Mouse (Mus musculus) testis, postnatal 10 days (tissue): ENCODE results near the gene Fzd10.

ENCODE experiments used
- DNase-seq: peaks from one replicate; pipeline ENCODE4 v3.0.0; 2021; ENCODE audit warnings: low spot score

Gene Fzd10

DNA sequence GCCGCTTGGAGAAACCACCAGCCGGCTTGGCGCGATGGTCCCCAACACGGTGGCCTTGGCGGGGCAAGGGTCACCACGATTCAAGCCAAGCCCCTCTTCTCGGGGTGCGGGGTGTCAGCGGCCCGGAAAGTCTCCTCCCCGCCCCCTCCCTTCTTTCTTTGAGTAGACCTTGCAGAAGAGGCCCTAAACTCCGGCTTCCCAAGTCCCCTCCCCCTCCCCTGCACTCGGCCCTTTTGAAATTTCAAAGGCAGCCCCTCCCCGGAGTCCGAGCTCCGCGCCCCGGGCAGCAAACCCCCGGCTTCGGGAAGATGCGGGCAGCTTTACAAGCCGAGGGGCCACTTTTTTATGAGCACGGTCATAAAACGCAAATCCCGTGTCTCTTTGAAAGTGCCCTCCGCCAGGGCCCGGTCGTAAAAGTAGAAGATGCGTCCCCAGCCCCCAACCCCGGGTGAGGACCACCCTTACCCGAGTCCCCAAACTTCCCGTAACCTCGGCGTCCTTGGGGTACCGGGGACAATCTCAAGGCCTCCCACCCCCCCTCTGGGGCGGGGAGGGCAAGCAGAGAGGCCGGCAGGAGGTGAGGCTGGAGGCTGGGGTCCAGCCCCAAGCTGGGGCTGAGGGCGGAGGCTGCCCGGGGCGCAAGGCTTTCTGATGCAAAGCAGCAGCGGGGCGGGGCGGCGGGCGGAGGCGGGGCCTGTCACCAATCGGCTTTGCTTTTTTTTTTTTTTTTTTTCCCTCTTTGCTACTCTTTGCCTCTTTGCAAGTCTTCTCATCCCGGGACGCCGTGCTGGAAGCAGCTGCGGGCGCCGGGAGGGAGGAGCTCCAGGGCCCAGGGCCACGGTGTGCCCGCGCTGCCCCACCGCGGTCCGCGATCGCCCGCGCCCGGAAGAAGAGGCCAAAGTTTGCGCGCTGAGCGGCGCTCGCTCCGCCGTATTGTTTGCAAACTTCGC lies at the start of gene Fzd10:
Fzd10 (plus strand) TSS at position 773 of the 950 bp plus-strand sequence.
- peak; percentile 75 for DNase-seq

DNA sequence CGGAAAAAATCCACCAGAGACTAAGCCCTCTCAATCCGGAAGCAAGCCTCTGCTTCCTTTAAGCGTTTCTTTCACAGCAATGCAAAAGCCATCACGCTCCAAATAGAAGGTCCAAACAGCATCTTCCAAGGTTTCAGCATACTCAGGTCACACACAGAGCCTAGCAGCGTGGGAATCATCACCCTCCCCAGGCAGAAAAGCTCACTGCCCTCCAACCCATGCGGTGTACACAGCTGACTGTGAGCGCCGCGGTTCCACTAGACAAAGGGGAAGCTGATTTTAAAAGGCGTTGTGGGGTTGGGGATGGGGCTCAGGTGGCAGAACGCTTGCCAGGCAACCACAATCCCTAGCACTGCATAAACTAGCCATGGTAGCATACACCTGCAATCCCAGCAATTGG lies 49.2 kb upstream of the Fzd10 start:
- DNase-seq: no peak

DNA sequence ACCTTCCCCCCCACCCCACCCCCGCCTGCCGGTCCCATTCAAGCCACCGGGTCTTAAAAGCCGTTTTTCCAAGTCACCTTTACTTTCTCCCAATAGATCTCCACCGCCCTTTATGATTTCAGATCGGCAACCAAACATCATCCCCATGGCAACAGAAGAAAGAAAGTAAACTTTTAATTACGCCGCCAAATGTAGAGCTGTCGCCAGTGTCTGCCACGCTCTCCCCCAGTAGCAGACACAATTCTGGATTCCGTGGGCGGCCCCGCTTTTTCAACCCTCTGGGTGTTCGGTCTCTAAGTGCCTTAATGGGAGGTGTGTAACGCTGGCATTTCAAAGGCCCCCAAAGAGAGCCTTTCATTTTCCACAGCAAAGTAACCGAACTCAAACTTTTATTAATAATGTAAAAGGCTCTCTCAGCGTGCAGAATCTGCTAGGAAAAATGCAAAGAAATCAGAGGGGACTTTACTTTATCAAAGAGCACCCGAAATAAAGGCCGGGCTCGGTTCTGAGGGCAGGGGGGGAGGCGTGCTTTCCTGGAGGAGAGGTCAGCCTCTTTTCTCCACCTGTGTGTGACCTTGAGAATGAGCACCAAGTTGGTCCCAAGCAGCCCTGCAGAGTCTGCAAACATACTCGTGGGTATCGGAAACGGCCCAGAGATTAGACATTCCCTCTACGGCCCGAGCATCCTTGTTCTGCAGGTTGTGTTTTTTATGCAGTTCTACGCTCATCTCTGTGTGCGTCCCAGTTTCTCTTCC lies 48.3 kb upstream of the Fzd10 start:
- DNase-seq: no peak

DNA sequence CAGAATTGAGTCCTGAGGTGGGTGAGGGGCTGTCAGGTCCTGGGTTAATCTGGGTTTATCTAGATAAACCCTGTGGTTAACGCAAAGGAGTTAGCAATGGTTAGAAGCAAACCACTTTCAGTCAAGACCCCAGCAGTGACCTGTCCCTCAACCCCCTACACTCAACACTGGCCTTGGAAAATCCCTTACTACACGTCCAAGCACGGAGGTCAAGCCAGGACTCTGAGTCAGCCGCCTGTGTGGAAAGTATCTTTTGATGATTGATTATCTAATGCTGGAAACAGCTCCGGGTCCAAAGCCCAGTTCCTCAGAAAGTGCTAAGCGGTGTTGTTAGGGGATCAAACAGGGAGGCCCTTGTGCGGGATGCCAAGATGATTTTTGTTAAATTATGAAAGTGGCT lies 42.5 kb upstream of the Fzd10 start:
- DNase-seq: no peak

DNA sequence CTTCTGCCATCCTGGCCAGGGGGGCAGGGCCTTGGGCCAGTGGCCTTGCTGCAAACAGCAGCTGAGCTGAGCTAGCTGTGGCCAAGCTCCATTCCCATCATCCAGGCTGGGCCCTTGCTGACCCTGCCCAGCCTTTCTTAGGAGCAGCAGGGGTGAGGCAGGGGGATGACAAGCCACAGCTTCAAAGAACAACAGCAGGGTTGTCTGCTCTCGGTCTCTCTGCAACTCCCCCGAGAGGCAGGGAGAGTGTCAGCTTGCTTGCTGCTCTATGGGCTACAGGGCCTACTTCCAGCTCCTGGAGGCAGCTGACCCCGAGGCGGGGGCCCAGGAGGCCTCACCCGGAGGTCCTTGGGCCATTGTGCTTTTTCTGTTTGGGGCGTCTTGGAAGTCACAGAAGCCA lies 33.3 kb upstream of the Fzd10 start:
- DNase-seq: no peak

DNA sequence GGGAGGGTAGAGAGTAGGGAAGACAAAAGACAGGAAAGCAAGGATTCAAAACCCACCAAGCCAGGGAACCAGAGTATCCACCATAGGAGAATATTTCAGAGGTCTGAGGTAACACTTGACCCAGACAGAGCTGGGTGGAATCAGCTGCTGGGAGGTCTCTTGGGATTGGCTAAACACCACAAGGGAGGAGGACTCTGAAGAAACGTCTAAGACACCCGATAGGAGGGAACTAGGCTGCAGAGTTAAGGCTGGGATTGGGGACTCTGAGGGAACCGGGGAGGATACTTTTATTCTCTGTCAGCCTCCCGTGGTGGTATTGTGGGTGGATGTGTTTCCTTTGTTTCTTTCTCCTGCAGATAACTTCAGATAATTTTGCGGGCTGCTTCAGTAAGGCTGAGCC lies 31.7 kb upstream of the Fzd10 start:
- DNase-seq: no peak

DNA sequence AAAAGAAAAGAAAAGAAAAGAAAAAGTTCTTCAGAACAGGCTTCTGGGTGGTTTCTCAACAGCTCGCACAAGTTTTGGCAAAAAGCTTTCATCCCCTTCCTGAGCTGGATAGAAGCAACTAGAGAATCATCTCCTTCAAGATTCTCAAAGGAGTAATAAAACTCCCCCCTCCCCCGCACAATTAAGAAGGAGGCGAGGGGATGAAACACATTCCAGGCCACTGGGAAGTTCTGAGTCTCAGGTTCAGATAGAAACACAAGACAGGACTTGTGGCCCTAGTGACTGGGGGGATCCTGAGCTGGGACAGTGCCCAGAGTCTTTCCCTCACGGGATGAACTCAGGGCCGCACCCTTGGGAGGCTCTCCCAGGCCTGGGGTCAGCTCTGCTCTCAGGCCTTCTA lies 30.6 kb upstream of the Fzd10 start:
- DNase-seq: no peak

DNA sequence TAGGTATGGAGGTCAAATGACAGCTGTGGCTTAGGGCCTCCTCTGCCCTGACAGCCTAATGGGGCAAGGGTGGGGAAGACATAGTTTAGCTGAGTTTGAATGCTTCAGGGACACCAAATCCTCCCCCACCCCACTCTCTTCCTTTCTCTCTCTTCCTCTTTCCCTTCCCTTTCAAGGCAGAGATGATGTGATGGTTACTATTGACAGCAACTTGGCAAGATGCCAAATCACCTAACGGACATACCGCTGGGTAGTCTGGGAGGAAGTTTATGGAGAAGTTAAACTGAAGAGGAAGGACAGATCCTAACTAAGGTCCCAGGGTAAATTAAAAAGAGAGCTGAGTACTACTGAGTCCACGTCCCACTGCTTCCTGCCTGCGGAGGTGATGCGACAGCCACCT lies 29.8 kb upstream of the Fzd10 start:
- no peak for DNase-seq

DNA sequence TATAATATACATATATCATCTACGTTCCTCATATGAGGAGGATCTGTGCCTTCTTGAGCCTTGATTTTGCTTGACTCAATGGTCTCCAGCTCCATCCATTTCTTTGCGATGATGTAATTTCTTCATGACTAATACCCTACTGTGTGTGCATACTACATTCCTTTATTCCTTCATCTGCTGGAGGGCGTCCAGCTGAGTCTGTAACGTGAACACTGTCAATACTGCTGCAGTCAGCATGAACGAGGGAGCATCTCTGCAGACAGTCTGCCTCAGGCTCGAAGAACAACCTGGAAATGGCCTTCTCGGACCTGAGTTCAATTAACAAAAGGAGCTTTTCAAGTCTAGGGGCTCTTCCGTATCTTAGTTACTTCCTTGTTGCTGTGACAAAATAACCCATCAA lies 28.9 kb upstream of the Fzd10 start:
- DNase-seq: no peak

DNA sequence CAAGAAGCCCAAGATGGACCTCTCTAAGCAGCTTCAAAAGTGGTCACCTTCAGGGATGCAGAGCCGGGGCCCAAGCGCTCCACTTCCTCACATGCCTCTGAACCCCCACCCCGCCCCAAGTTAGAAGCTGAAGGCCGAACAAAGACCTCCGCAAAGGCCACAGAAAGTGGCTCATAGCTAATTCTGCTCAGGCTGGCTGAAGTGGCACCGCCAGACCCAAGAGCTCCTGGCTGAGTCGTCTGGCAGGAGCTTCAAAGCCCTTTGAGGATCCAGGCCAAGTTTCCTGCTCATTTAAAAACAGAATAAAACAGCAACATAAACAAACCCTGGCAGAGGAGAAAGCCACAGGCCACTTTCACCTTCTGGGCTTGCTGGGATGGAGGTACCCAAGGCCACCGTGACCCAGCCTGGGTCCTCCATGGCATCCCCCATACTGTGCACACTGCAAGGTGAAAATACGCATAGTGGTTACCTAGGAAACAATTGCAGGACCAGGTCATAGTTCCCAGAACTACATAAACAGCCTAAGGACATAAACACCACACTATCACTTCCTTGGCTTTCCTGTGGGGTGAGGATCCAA lies 24.6 kb upstream of the Fzd10 start:
- no peak for DNase-seq

DNA sequence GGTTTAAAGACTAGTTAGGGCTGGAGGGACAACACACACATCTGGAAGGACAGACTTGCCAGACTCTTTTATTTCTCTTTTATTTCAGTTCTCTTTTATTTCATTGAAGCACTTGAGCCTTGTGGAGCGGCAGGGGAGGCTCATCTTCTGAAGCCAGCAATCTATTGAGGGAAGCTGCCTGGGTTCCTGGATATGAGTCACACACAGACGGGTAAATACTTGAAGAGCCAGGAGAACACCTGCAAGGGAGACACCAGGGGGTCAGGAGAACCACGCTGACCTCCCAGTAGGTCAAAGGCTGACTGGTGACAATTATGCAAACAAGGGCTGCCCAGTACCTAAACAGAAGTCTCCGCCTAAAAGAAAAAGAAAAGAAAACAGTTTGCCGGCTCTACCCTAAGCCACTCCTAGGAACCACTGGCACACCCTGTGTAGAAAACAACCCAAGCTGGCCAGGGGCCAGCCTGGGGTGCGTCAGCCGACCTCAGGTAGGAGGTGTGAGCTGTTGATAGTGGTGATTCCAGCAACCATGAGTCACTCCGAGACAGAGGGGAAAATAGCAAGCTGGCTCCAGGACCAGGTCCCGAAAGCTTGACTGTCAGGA lies 21.5 kb upstream of the Fzd10 start:
- no peak for DNase-seq

DNA sequence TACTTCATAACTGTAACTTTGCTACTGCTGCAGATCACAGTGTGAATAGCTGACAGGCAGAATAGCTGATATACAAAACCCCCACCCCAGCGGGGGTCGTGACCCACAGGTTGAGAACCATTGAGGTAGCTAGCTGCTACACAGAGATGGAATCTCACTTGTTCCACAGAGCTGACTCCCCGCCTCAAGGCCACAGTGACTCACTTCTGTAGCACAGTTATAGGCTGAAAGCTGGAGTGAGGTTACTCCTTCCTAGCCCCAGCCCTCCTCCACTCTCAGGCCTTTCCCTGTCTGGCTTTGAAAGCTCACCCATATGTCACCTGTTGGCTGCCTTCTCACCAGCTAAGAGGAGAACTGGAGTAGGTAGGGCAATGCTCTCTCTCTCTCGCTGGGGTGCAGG lies 19.7 kb upstream of the Fzd10 start:
- DNase-seq: no peak

DNA sequence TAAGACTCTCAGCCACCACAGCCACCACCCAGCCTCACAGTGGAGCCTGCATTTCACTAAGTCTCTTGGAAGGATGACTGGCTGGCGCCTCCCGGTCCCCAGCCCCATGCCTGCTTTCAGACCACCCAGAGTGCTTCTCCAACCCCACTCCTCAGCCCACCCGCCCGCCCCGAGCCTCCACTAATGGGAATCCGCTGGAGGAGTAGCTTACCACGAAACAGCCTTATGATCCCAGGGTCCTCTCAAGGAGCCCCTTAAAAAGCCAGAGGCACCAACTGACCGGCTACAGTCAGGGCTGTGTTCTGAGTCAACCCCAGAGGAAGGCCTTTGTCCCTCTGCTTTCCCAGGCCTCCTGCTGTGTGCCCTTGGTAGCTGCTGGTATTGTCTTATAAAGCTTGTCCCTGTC lies 19.1 kb upstream of the Fzd10 start:
- no peak for DNase-seq

DNA sequence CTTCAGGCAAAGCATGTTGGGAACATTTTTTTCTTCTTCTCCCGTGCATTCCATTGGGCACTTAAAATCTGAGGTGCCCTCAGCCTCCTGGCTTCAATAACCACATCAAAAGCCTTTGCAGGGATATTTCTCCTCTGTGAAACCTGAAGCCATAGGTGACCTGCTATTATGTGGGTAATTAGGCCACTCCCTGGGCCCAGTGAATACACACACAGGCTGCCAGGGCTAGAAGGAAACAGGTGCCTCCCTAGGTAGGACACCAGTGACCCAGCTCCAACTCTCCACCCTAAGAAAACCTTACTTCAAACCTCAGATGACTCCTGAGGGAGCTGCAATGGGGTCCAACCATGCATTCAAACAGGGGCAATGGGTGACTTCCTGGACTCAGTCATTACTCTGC lies 11.4 kb upstream of the Fzd10 start:
- no peak for DNase-seq

DNA sequence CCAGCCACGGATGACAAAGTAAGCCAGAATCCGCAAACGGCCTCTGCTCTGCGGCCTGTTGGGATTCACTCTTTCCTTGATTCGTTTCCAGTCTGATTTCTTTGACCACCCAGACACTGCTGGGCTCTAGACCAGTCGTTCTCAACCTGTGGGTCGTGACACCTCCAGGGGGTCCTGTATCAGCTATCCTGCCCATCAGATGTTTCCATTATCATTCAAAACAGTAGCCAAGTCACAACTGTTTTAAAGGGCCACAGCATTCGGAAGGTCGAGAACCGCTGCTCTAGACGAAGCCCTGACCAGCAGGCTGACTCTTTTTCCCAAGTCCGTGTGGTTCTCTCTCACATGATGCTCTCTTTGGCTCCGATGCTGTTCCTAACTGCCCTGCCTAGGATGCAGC lies 7.2 kb upstream of the Fzd10 start:
- no peak for DNase-seq

DNA sequence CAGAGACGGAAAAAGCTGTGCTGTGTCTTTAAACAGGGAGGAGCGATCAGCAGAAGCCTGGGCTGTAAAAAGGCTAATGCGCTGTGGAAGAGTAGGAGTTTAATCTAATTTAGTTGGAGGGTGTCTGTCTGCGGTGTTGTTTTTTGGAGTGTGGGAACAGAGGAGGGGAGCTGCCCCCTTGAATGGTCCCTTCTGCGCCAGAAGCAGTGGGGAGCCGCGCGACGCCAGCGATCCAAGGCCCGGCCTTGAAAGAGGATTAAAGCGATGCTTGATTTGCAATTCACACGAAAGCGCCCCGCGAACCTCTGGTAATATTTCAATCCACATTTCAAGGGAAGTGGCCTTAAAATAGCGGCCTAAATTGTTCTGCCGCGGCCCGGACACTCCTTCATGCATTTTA lies 3.8 kb upstream of the Fzd10 start:
- no peak for DNase-seq

DNA sequence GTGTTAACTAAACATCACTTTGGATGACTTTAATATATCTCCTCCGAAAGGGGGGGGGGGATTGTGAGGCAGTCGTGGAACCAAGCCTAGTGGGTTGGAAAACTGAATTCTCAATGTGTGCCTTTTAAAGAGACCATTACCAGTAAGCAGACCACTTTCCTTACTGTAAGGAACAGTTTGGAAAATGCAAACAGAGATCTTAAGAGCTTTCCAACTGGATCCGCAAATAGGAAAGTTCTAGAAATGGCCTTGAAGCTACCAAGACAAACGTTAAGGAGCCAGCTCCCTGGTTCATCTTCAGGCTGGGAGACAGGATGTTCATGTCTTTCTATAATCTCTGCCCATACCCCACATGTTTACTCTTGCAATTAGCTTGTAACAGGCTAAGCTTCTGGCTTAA lies 3.3 kb upstream of the Fzd10 start:
- DNase-seq: no peak

DNA sequence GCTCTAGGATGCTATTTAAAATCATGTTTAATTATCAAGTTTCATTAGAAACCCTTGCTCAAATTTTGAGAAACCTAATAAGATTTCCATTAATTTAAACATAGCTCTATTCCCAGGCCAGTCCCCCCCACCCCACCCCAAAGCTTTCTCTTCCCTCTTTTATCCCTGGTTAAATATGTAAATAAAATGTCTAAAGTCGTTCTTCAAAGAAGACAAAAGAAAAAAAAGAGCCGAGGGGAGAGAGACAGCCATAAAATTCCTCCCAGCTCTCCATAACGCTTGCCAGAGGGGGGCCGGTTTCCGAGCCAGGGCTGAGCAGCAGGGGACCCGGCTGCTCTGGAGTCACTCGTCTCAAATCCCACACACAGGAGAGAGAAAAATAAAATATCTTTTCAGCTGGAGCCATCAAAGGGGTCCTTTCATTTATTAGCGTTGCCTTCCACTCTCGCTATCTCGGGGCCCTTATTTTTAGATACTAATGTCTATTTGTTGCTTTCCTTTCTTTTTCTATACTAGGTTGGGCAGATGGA lies 2.4 kb upstream of the Fzd10 start:
- no peak for DNase-seq

DNA sequence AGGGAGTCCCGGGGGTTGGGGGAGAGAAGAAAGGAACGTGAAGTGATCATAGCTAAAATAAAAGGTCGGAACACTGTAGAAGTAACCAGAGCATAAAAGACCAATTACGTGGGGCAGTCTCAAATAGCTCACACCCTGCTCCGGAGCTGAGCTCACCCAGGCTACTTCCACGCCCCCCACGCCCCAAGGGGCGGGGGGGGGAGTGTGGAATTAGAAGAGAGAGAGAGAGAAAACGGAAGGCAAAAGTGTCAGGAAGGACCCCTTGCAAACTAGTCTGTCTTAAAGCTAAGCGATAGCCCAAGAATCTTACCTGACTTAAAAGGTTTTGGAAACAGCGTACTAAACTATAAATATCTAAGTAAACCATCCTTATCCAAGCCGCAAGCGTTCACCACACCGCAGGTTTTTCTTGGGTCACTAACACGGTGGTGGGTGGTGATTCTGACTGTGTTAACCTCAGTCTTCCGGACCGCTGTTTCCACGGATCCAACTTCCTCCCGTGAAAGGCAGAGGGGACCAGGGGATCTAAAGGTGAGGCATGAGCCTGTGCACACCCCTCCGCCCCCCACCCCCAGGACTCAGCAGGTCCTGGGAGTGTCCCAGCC lies 1.8 kb upstream of the Fzd10 start:
- DNase-seq: no peak

DNA sequence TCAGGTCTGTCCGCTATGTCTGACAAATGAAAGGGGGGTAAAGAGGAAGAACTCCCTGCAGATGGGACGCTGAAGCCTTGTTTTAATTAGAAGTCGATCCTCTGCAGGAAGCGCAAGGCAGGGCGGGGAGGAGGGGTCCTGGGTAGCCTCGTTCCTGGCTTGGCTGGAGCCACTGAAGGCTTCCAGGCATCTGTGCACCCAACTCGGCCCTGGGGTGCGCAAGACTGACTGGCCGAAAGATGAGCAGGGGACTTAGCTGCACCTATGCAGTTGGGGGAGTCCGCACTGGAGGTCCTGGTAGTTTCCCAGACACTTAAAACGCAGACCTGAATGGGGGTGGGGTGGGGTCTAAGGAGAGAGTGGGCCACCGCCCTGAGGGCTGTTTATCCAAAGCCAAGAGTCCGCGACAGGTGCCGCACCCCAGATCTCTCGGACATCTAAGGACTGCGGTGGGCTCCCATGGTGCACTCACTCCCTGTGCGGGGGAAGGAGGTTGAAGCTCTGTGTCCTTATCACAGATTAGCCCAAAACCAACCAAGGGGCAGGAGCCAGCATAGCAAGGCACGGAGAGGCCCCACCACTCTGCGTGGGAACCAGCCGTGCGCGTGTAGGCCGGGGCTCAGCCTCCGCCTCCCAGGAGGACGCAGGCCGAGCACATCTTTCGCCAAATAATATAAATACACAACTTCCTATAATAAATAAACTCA lies 1.1 kb upstream of the Fzd10 start:
- no peak for DNase-seq
